Mouse (Mus musculus): ENCODE measurements around the gene Nudcd3. TPM values are rescaled to one million over a fixed set of nuclear protein-coding genes. Genes with fewer than 3 reads are reported as not detected.

The Nudcd3 gene
- polyA plus RNA-seq, 1 experiment from 2014 or later, result 47.9 TPM

GRCm38 (mm10) chr11:6123605-6124120 lies 76.6 kb downstream of the Nudcd3 start:
- Histone ChIP-seq H3K27me3 (ENCODE audit: control insufficient read depth, insufficient read depth, low read length) (no peaks in the 10 kb centered on the region), H3K4me1 (replicated peaks; ENCODE audit: control insufficient read depth, insufficient read depth, low read length) (no peaks in the 10 kb centered on the region), H3K4me3 (ENCODE audit: low read depth, low read length) (no peak overlapping the region), H3K27ac (ENCODE audit: low read depth, low read length) (no peak overlapping the region), H3K9me3 (ENCODE audit: control insufficient read depth, low read length) (no peaks in the 10 kb centered on the region), H3K4me2 (ENCODE audit: low read depth, low read length, severe bottlenecking) (no peak overlapping the region), H3K36me3 (ENCODE audit: control insufficient read depth, insufficient read depth, low read length) (no peaks in the 10 kb centered on the region), H3K9ac (ENCODE audit: low read length) (no peak overlapping the region)
- ATAC-seq (replicated peaks; ENCODE audit: low FRiP score), result no peak
- WGBS, result 92% methylated on average over 1 of the region's 1 CpGs
- no peak for DNase-seq (ENCODE audit: low spot score)

GRCm38 (mm10) chr11:6122631-6123030 lies 77.6 kb downstream of the Nudcd3 start:
- Histone ChIP-seq H3K4me3 (ENCODE audit: low read depth, low read length) (no peak overlapping the region), H3K4me2 (ENCODE audit: low read depth, low read length, severe bottlenecking) (no peak overlapping the region), H3K27ac (ENCODE audit: low read depth, low read length) (no peak overlapping the region), H3K9me3 (ENCODE audit: control insufficient read depth, low read length) (no peaks in the 10 kb centered on the region), H3K4me1 (replicated peaks; ENCODE audit: control insufficient read depth, insufficient read depth, low read length) (no peaks in the 10 kb centered on the region), H3K27me3 (ENCODE audit: control insufficient read depth, insufficient read depth, low read length) (no peaks in the 10 kb centered on the region), H3K9ac (ENCODE audit: low read length) (no peak overlapping the region), H3K36me3 (ENCODE audit: control insufficient read depth, insufficient read depth, low read length) (no peaks in the 10 kb centered on the region)
- DNase-seq (ENCODE audit: low spot score) (no peak), ATAC-seq (replicated peaks; ENCODE audit: low FRiP score) (no peak)
- WGBS, result 95% methylated on average over 5 of the region's 5 CpGs

- Histone ChIP-seq H3K4me1 (replicated peaks; ENCODE audit: control insufficient read depth, insufficient read depth, low read length) (no peaks in the 10 kb centered on the region), H3K9me3 (ENCODE audit: control insufficient read depth, low read length) (no peaks in the 10 kb centered on the region), H3K4me2 (ENCODE audit: low read depth, low read length, severe bottlenecking) (no peak overlapping the region), H3K27me3 (ENCODE audit: control insufficient read depth, insufficient read depth, low read length) (no peaks in the 10 kb centered on the region), H3K27ac (ENCODE audit: low read depth, low read length) (no peak overlapping the region), H3K36me3 (ENCODE audit: control insufficient read depth, insufficient read depth, low read length) (no peaks in the 10 kb centered on the region), H3K4me3 (ENCODE audit: low read depth, low read length) (no peak overlapping the region), H3K9ac (ENCODE audit: low read length) (no peak overlapping the region)
- ATAC-seq (replicated peaks; ENCODE audit: low FRiP score), result no peak
- WGBS, result 87% methylated on average over 11 of the region's 11 CpGs
- DNase-seq (ENCODE audit: low spot score), result no peak
These were observed 79.6 kb downstream of the Nudcd3 start for GRCm38 (mm10) chr11:6120596-6120995.

GRCm38 (mm10) chr11:6120001-6120400 lies 80.2 kb downstream of the Nudcd3 start:
- H3K27ac ChIP-seq (ENCODE audit: low read depth, low read length), result no peak overlapping the region
- H3K4me1 ChIP-seq (replicated peaks; ENCODE audit: control insufficient read depth, insufficient read depth, low read length), result no peaks in the 10 kb centered on the region
- no peak for DNase-seq (ENCODE audit: low spot score)
- no peak overlapping the region for H3K9ac ChIP-seq (ENCODE audit: low read length)
- no peaks in the 10 kb centered on the region for H3K36me3 ChIP-seq (ENCODE audit: control insufficient read depth, insufficient read depth, low read length)
- H3K27me3 ChIP-seq (ENCODE audit: control insufficient read depth, insufficient read depth, low read length), result no peaks in the 10 kb centered on the region
- ATAC-seq (replicated peaks; ENCODE audit: low FRiP score), result no peak
- H3K4me3 ChIP-seq (ENCODE audit: low read depth, low read length), result no peak overlapping the region
- H3K9me3 ChIP-seq (ENCODE audit: control insufficient read depth, low read length), result no peaks in the 10 kb centered on the region
- H3K4me2 ChIP-seq (ENCODE audit: low read depth, low read length, severe bottlenecking), result no peak overlapping the region
- WGBS, result 94% methylated on average over 6 of the region's 6 CpGs

- DNase-seq (ENCODE audit: low spot score) (no peak), ATAC-seq (replicated peaks; ENCODE audit: low FRiP score) (no peak)
- Histone ChIP-seq H3K27ac (ENCODE audit: low read depth, low read length) (no peak overlapping the region), H3K9ac (ENCODE audit: low read length) (no peak overlapping the region), H3K27me3 (ENCODE audit: control insufficient read depth, insufficient read depth, low read length) (no peaks in the 10 kb centered on the region), H3K36me3 (ENCODE audit: control insufficient read depth, insufficient read depth, low read length) (no peaks in the 10 kb centered on the region), H3K9me3 (ENCODE audit: control insufficient read depth, low read length) (no peaks in the 10 kb centered on the region), H3K4me3 (ENCODE audit: low read depth, low read length) (no peak overlapping the region), H3K4me1 (replicated peaks; ENCODE audit: control insufficient read depth, insufficient read depth, low read length) (no peaks in the 10 kb centered on the region), H3K4me2 (ENCODE audit: low read depth, low read length, severe bottlenecking) (no peak overlapping the region)
- WGBS, result 91% methylated on average over 11 of the region's 11 CpGs
These were observed 80.9 kb downstream of the Nudcd3 start for GRCm38 (mm10) chr11:6119312-6119711.

- Histone ChIP-seq H3K27ac (ENCODE audit: low read depth, low read length) (no peak overlapping the region), H3K9me3 (ENCODE audit: control insufficient read depth, low read length) (no peaks in the 10 kb centered on the region), H3K4me1 (replicated peaks; ENCODE audit: control insufficient read depth, insufficient read depth, low read length) (no peaks in the 10 kb centered on the region), H3K9ac (ENCODE audit: low read length) (no peak overlapping the region), H3K27me3 (ENCODE audit: control insufficient read depth, insufficient read depth, low read length) (no peaks in the 10 kb centered on the region), H3K4me2 (ENCODE audit: low read depth, low read length, severe bottlenecking) (no peak overlapping the region), H3K36me3 (ENCODE audit: control insufficient read depth, insufficient read depth, low read length) (no peaks in the 10 kb centered on the region), H3K4me3 (ENCODE audit: low read depth, low read length) (no peak overlapping the region)
- no peak for ATAC-seq (replicated peaks; ENCODE audit: low FRiP score)
- no peak for DNase-seq (ENCODE audit: low spot score)
- 94% methylated on average over 2 of the region's 2 CpGs for WGBS
These were observed 82.3 kb downstream of the Nudcd3 start for GRCm38 (mm10) chr11:6117956-6118355.

GRCm38 (mm10) chr11:6111734-6112484 lies 88.3 kb downstream of the Nudcd3 start:
- ATAC-seq (replicated peaks; ENCODE audit: low FRiP score), result no peak
- Histone ChIP-seq H3K4me2 (ENCODE audit: low read depth, low read length, severe bottlenecking) (no peak overlapping the region), H3K4me3 (ENCODE audit: low read depth, low read length) (no peak overlapping the region), H3K27ac (ENCODE audit: low read depth, low read length) (no peak overlapping the region), H3K4me1 (replicated peaks; ENCODE audit: control insufficient read depth, insufficient read depth, low read length) (no peaks in the 10 kb centered on the region), H3K9me3 (ENCODE audit: control insufficient read depth, low read length) (no peaks in the 10 kb centered on the region), H3K27me3 (ENCODE audit: control insufficient read depth, insufficient read depth, low read length) (no peaks in the 10 kb centered on the region), H3K9ac (ENCODE audit: low read length) (no peak overlapping the region), H3K36me3 (ENCODE audit: control insufficient read depth, insufficient read depth, low read length) (no peaks in the 10 kb centered on the region; the same call in 1 of the 2 replicates)
- no peak for DNase-seq (ENCODE audit: low spot score)
- 93% methylated on average over 5 of the region's 5 CpGs for WGBS

- H3K27me3 ChIP-seq (ENCODE audit: control insufficient read depth, insufficient read depth, low read length), result no peaks in the 10 kb centered on the region
- no peak overlapping the region for H3K4me2 ChIP-seq (ENCODE audit: low read depth, low read length, severe bottlenecking)
- H3K9ac ChIP-seq (ENCODE audit: low read length), result no peak overlapping the region
- no peak for DNase-seq (ENCODE audit: low spot score)
- no peaks in the 10 kb centered on the region for H3K9me3 ChIP-seq (ENCODE audit: control insufficient read depth, low read length)
- no peaks in the 10 kb centered on the region for H3K4me1 ChIP-seq (replicated peaks; ENCODE audit: control insufficient read depth, insufficient read depth, low read length)
- H3K27ac ChIP-seq (ENCODE audit: low read depth, low read length), result no peak overlapping the region
- no peak for ATAC-seq (replicated peaks; ENCODE audit: low FRiP score)
- no peak overlapping the region for H3K4me3 ChIP-seq (ENCODE audit: low read depth, low read length)
- H3K36me3 ChIP-seq (ENCODE audit: control insufficient read depth, insufficient read depth, low read length), result no peaks in the 10 kb centered on the region; the same call in 1 of the 2 replicates
These were observed 90.2 kb downstream of the Nudcd3 start for GRCm38 (mm10) chr11:6109990-6110389.

GRCm38 (mm10) chr11:6108296-6108695 lies 91.9 kb downstream of the Nudcd3 start:
- Histone ChIP-seq H3K4me2 (ENCODE audit: low read depth, low read length, severe bottlenecking) (no peak overlapping the region), H3K9ac (ENCODE audit: low read length) (no peak overlapping the region), H3K27me3 (ENCODE audit: control insufficient read depth, insufficient read depth, low read length) (no peaks in the 10 kb centered on the region), H3K4me1 (replicated peaks; ENCODE audit: control insufficient read depth, insufficient read depth, low read length) (no peaks in the 10 kb centered on the region), H3K36me3 (ENCODE audit: control insufficient read depth, insufficient read depth, low read length) (no peaks in the 10 kb centered on the region; the same call in 1 of the 2 replicates), H3K9me3 (ENCODE audit: control insufficient read depth, low read length) (no peaks in the 10 kb centered on the region), H3K4me3 (ENCODE audit: low read depth, low read length) (no peak overlapping the region), H3K27ac (ENCODE audit: low read depth, low read length) (no peak overlapping the region)
- ATAC-seq (replicated peaks; ENCODE audit: low FRiP score) (no peak), DNase-seq (ENCODE audit: low spot score) (no peak)
- WGBS, result 91% methylated on average over 5 of the region's 5 CpGs

Data from forebrain, embryonic 11.5 days (tissue).